Mouse (Mus musculus): ENCODE data around the gene Lama1.

Lama1 gene

GRCm38 (mm10) chr17:67861080-67861630 lies 164.1 kb downstream of the Lama1 start:
- no peak for DNase-seq

GRCm38 (mm10) chr17:67861744-67862535 lies 164.9 kb downstream of the Lama1 start:
- peak; percentile 50 for DNase-seq

DNA sequence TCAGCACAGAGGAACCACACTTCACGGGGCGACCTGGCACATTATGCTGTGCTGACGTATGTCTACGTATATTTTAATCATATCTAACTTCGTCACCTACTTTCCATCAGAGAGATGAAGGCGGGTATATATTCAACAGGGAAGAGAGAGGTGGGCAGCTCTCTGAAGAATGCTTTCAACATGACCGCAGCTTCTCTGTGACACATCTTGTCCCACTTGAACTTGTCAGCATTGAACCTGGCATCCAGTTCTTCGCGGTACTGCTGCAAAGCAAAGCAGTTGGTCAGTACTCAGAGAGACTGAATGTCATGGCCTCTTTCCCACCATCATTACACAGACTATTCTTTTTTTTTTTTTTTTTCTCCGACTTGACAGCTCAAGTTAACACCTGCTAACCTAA lies 167.3 kb downstream of the Lama1 start:
- DNase-seq, result no peak

DNA sequence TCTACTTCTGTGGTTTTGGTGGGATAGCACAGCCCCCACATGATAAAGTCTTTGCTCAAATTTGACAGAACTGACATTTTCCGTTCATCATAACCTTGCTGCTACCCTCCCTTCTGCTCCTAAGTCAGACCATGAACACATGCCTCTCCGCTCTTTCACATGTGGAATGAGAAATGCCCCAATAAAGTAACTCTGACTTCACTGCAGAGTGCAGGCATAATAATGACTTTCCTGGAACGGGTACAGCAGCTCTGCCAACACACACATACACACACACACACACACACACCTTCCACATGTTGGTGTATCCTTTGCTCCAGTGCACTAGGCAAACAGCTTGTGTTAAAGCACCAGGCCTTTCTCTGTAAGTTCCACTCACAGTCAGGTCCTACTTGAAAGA lies 167.9 kb downstream of the Lama1 start:
- no peak for DNase-seq

- DNase-seq, result no peak
Observed at GRCm38 (mm10) chr17:67866026-67866425, 169.0 kb downstream of the Lama1 start.

GRCm38 (mm10) chr17:67866541-67867241 lies 169.6 kb downstream of the Lama1 start:
- no peak for DNase-seq

GRCm38 (mm10) chr17:67869731-67870601 lies 172.9 kb downstream of the Lama1 start:
- peak; percentile 33 for DNase-seq
